Mouse (Mus musculus) heart, adult 11 months (tissue): ENCODE data around the gene Akt1s1.

Experiments used
- DNase-seq: peaks from one replicate; pipeline ENCODE4 v3.0.0; 2022

Akt1s1 gene

DNA sequence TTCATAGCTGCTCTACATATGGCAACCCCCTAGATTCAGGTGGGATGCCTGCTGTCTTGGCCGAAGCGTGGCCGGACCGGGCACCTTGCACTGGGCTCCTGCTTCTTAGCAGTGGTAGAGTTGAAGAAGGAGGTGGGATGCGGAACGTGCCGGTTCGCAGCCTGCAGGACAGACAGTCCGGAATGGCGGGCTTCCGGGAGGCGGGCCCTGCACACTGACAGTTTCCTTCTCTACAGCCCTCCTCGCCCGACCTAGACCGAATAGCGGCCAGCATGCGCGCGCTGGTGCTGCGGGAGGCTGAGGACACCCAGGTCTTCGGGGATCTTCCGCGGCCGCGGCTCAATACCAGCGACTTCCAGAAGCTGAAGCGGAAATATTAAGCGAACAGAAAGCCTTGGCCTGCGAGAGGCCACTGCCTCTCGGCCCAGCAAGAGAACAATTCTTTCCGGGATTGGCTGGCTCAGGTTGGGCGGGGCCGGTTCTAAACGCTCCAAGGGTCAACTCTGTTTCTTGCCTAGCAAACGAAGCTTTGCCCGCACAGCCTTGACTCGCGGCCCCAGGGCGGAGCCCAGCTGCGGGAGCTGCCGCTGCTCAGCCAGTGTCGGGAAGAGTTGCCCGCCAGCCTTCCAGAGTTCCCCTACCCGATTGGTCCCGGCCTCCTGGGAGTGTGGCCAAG lies 5.7 kb downstream of the Akt1s1 start:
- peak; percentile 99 for DNase-seq

- no peak for DNase-seq
These were observed 6.2 kb downstream of the Akt1s1 start for GRCm38 (mm10) chr7:44855036-44855435.

GRCm38 (mm10) chr7:44856265-44856916 lies 7.6 kb downstream of the Akt1s1 start:
- DNase-seq, result no peak

DNA sequence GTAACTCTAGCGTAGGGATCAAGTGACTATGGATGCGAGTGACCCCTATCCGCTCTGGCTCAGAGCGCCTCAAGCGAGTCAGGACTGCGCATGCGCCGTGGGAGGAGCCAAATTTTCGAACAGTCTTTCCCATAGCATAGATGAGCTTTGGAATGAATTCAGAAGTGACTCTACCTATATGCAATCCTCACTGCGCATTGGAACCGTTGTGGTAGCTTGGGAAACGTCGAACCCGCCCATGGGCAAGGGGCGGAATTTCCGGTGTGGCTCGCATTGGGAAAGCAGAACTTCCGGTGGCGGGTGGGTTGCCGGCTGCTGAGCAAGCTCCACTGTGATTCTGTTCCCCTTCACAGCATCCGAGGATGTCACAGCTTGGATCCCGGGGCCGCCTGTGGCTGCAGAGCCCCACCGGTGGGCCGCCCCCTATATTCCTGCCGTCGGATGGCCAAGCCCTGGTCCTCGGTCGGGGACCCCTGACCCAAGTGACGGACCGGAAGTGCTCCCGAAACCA lies 8.3 kb downstream of the Akt1s1 start, which contains the start of gene Pnkp:
Pnkp (plus strand) TSS at position 98 of the 511 bp plus-strand sequence.
- peak; percentile 99 for DNase-seq

GRCm38 (mm10) chr7:44857905-44858304 lies 9.1 kb downstream of the Akt1s1 start:
- DNase-seq, result peak; percentile 96

- no peak for DNase-seq
These were observed 11.1 kb downstream of the Akt1s1 start for GRCm38 (mm10) chr7:44859896-44860295.

- peak; percentile 96 for DNase-seq
These were observed 12.0 kb downstream of the Akt1s1 start for GRCm38 (mm10) chr7:44860576-44861428.

DNA sequence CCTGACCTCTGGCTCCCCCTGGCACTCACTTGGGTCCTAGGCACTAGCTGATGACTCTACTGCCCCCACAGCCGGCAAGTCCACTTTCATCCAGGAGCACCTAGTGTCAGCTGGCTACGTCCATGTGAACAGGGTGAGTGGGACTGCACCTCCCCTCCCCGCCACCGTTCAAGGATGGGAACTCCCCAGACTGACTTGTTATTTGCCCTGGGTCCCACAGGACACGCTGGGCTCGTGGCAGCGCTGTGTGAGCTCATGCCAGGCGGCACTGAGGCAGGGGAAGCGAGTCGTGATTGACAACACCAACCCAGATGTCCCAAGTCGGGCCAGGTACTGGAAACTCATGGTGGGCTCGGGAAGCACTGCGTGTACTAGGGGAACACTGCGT lies 12.6 kb downstream of the Akt1s1 start:
- DNase-seq, result no peak

DNA sequence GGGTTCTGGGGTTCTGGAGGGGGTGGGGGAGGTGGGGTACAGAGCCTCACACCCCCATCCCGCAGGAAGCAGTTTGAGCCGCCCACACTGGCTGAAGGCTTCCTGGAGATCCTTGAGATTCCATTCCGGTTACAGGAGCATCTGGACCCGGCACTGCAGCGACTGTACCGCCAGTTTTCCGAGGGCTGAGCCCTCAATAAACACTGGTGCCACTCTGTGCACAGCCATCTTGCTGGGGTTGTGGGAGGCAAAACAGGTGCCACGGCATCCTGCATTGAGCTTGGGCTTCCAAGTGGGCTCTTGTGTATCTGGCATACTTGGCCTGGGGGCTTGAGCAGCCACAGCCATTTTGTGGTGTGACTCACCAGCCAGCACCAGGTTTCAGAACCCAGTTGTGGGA lies 13.6 kb downstream of the Akt1s1 start:
- no peak for DNase-seq

DNA sequence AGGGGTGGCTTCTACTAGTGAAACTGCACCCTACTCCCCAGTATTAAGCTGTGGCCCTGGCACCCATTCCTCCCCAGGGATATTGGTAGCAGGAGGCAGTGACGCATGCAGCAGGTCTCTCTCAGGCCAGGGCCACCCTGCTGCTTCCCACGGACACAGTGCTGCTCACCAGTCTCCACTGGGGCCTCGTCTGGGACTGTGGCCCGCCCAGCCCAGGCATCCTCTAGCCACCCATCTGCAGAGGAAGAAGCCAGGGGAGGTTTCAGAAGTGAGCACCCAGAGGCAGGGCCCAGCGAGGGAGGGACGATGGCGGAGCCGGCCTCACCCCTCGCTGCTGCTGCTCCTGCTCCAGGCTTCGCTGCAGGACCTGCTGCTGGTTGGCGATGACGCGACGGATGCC lies 14.4 kb downstream of the Akt1s1 start:
- DNase-seq, result no peak

GRCm38 (mm10) chr7:44863982-44864494 lies 15.2 kb downstream of the Akt1s1 start:
- DNase-seq, result peak; percentile 94

DNA sequence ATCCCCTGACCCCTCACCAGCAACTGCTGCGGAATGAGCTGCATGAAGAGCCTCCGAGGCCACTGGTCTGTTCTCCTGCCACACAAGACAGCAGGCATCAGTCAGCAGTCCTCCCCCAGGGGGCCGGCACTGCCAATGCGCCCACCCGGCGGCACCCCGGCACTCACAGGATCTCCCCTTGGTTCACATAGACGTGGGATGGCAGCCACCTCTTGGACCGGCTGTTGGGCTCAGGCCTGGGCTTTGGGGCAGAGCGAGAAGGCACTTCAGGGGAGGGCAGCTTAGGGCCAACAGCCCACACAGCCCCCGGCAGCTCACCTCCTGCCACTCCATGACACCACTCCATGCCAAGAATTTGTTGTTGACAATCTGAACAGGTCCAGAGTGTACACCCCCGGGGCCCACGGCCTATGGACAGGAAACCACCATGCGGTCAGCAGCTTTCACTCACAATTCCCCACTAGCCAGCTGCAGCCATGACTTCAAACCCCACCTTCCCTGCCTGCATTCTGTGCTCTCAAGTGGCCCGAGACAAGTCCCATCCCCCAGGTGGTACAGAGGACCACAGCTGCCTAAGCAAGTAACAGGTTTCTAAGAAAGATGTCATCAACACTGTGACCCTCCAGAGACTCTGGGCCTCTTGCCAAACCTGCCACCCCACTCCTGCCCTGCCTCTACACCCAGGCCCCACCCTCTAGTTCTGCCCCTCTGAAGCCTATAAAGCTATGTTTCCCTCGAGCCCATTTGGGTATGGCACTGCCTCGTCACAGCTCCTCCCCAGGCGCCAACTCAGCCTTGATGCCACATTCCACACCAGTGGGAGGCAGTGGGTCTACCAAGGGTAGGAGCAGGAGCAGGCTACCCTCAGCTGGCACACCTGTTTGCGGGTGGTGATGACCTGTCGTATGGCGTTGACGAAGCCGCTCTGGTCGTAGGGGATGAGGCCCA lies 16.1 kb downstream of the Akt1s1 start:
- peak; percentile 95 for DNase-seq

- peak; percentile 99 for DNase-seq
These were observed 17.7 kb downstream of the Akt1s1 start for GRCm38 (mm10) chr7:44866276-44867009.

DNA sequence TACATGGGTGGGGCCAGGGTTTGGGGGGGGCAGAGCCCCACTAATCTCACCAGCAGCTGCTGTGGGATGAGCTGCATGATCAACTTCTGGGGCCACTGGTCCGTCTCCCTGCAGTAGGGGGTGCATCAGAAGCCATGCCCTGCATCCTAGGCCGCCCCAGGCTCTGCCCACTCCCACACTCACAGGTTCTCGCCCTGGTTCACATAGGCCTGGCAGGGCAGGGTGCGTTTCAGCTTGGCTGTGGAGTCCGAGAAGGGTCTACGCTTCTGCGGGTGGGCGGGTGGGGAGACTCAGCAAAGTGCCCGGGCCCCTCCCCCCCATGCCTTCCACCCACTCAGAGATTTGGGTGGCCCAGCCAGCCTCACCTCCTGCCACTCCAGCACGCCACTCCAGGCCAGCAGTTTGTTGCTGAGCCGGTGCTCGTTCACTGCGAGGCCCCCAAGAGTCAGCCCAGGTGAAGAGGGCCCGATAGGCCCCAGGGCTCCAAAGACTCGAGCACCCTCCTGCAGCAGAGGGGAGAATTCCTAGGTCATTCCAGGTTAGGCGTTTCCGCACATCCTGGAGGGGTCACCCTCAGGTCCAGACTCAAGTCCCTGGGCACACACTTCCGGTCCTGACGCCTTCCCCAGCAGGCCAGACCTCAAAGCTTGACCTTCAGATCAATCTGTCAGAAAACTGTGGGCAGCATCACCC lies 18.4 kb downstream of the Akt1s1 start:
- peak; percentile 95 for DNase-seq

DNA sequence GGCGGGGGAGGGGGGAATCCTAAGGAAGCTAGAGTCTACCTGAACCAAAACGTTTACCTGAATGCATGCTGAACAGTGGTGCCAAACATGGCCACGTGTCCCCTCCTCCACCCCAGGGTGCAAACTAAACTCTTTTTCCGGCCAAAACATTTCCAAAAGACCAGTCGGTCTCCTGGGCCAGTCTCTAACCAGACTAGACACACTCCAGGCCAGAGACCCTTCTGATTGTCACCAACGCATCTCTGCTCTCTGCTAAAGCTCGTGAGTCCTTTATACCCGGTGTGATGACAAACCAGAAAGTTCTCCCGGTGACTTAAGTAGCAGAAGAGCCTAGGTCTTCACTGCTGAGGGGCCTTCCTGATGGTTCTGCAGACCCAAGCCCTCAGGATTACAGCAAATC lies 19.0 kb downstream of the Akt1s1 start:
- DNase-seq, result no peak

GRCm38 (mm10) chr7:44868465-44868864 lies 19.7 kb downstream of the Akt1s1 start:
- DNase-seq, result peak; percentile 94

DNA sequence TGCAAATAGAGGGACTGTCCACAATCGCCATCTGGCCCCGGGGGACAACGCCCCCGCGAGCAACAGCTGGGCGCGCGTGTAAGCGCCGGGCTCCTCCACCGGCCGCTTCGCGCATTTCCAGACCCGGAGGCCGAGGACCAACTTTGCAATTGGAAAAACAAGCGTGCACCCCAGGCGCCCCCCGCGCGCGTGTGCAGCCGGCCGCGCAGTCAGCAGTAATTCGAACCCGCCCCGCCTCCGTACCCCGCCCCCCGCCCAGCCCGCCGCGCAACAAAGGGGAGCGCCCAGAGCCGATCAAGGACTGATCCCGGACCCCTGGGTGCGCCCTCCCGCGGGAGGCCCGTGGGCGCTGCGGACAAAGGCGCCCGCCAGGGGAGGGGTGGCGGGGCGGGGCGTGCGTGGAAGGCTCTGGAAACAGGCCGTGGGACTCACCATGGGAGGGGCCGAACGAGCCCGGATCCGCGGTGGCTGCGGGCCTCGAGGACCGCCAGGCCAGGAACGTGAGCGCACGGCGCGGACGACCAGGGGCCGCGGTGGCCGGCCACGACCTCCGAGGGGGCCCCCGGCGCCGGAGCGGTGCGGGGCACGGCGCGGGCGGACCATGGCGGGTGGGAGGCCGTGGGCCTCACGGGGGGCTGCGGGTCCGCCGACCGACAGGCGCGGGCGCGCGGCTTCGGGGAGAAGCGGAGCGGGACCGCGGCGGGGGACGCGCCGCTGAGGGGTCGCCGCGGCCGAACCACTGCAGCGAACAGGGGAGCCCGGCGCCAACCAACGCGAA lies 20.3 kb downstream of the Akt1s1 start:
- peak; percentile 99 for DNase-seq

- peak; percentile 100 for DNase-seq
These were observed 21.1 kb downstream of the Akt1s1 start, which contains the start of gene Ptov1 for GRCm38 (mm10) chr7:44869697-44870528. Ptov1 (minus strand) TSS chr7:44869788.

DNA sequence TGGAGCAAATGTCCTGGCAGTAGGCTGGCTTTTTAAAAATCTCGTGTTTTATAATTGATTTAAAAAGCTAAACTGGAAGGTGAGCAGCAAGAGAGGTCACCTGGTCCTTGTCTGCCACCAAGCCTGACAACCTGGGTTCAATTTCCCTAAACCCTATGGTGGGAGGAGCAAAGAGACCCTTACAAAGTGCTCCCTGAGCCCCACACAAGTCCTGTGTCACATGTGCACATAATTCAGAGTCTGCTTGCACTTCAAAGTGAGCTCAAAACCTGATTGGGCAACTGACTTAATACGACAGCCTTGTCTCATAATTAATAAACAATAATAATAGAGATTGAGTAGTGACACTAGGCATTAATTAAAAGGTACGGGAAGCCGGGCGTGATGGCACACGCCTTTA lies 21.8 kb downstream of the Akt1s1 start:
- DNase-seq, result no peak
